Comparison of ENCODE assay signal across 30 mouse cellular contexts in genomic region chr17:7744976-7745375, GRCm38 (mm10).
DNase-seq lines count a peak whose midpoint lies in the region; ATAC-seq and TF ChIP-seq lines count a peak whose summit lies in the region.
"Had no signal": no experiment of that assay in that cellular context is flagged by ENCODE, and none has a peak within 500 bp of the region (broad histone marks: within the 10 kb centered on the region; RNA-seq: fewer than 3 reads in every experiment).

No protein-coding gene starts in this region.

- H3K9me3 ChIP-seq in forebrain, embryonic 14.5 days (replicated peaks; ENCODE audit: control insufficient read depth, low read length) = no peaks in the 10 kb centered on the region
- H3K9me3 ChIP-seq in forebrain, embryonic 10.5 days = no peaks in the 10 kb centered on the region
- H3K9me3 ChIP-seq: embryonic facial prominence, embryonic 12.5 days; hindbrain, embryonic 13.5 days; liver, embryonic 15.5 days had no signal

- H3K4me2 ChIP-seq in forebrain, embryonic 14.5 days (ENCODE audit: low read length) = no peak overlapping the region
- H3K4me2 ChIP-seq: embryonic facial prominence, embryonic 12.5 days; heart, embryonic 11.5 days; hindbrain, embryonic 13.5 days; liver, embryonic 15.5 days; lung, embryonic 14.5 days had no signal

- no peak for TF ChIP-seq POLR2A in thymus, adult 2 months (IDR thresholded peaks at IDR 0.05; ENCODE audit: control insufficient read depth, extremely low read depth, insufficient read depth, low read length, poor library complexity)

- no peaks in the 10 kb centered on the region for H3K4me1 ChIP-seq in forebrain, embryonic 14.5 days (ENCODE audit: control insufficient read depth, insufficient read depth, low read length)
- no peaks in the 10 kb centered on the region for H3K4me1 ChIP-seq in forebrain, embryonic 10.5 days
- H3K4me1 ChIP-seq in thymus, adult 2 months (replicated peaks; ENCODE audit: control insufficient read depth, insufficient read depth, low read length) = no peaks in the 10 kb centered on the region
- H3K4me1 ChIP-seq: embryonic facial prominence, embryonic 12.5 days; liver, embryonic 15.5 days had no signal

- no peak overlapping the region for H3K9ac ChIP-seq in forebrain, embryonic 14.5 days (ENCODE audit: low read length)
- H3K9ac ChIP-seq: embryonic facial prominence, embryonic 12.5 days; hindbrain, embryonic 13.5 days; liver, embryonic 15.5 days; lung, embryonic 14.5 days had no signal

- no peak overlapping the region for H3K27ac ChIP-seq in forebrain, embryonic 14.5 days (ENCODE audit: low read depth, low read length)
- H3K27ac ChIP-seq in forebrain, embryonic 10.5 days = no peak overlapping the region
- H3K27ac ChIP-seq in left cerebral cortex, adult 2 months = no peak overlapping the region
- no peak overlapping the region for H3K27ac ChIP-seq in thymus, adult 2 months (ENCODE audit: control insufficient read depth, insufficient read depth, low read length)
- H3K27ac ChIP-seq: embryonic facial prominence, embryonic 12.5 days; gastrocnemius, adult 2 months; hindbrain, embryonic 13.5 days; liver, embryonic 15.5 days had no signal

- peak; percentile 28 for DNase-seq in forebrain, embryonic 14.5 days (ENCODE audit: low spot score)
- no peak for DNase-seq in forebrain, embryonic 10.5 days (ENCODE audit: extremely low spot score, low spot score)
- DNase-seq in left cerebral cortex, adult 11 months (ENCODE audit: low spot score) = peak; percentile 6
- DNase-seq in left cerebral cortex, adult 2 months (ENCODE audit: extremely low spot score in 1 of 2, low spot score in 2 of 2) = no peak
- peak; percentile 14 for DNase-seq in frontal cortex, postnatal 10 days (ENCODE audit: low spot score in 2 of 2)
- DNase-seq in right cerebral cortex, postnatal 25 days = peak; percentile 16
- DNase-seq in thymus, adult 2 months = no peak
- DNase-seq in thymus, postnatal 4 days = no peak
- DNase-seq: adrenal gland, adult 8-10 months; cerebellum, adult 11 months; cerebellum, adult 9-10 months; cerebellum, postnatal 36 days; embryo, embryonic 11 days; gastrocnemius, adult 2 months; gastrocnemius, postnatal 36 days; heart, adult 18-20 months; heart, postnatal 4 days; kidney, adult 8-10 months; kidney, postnatal 10 days; liver; lung, postnatal 14 days; midbrain, embryonic 14.5 days; thymus, postnatal 36 days had no signal

- H3K27me3 ChIP-seq in forebrain, embryonic 14.5 days (replicated peaks; ENCODE audit: control insufficient read depth, insufficient read depth, low read length) = no peaks in the 10 kb centered on the region
- no peaks in the 10 kb centered on the region for H3K27me3 ChIP-seq in forebrain, embryonic 10.5 days (ENCODE audit: poor library complexity, severe bottlenecking)
- no peaks in the 10 kb centered on the region for H3K27me3 ChIP-seq in thymus, adult 2 months (ENCODE audit: control insufficient read depth, insufficient read depth, low read length)
- H3K27me3 ChIP-seq: CH12.LX; embryonic facial prominence, embryonic 12.5 days; hindbrain, embryonic 13.5 days; liver, embryonic 15.5 days had no signal

- 88% methylated on average over 4 of the region's 4 CpGs for WGBS in forebrain, embryonic 14.5 days
- WGBS in forebrain, embryonic 10.5 days = 89% methylated on average over 4 of the region's 4 CpGs
- WGBS in thymus, adult 2 months = 92% methylated on average over 4 of the region's 4 CpGs

- H3K4me3 ChIP-seq in forebrain, embryonic 14.5 days (ENCODE audit: low read depth, low read length) = no peak overlapping the region
- H3K4me3 ChIP-seq in forebrain, embryonic 10.5 days = no peak overlapping the region
- no peak overlapping the region for H3K4me3 ChIP-seq in left cerebral cortex, adult 2 months
- no peak overlapping the region for H3K4me3 ChIP-seq in thymus, adult 2 months (ENCODE audit: control insufficient read depth, insufficient read depth, low read length)
- H3K4me3 ChIP-seq: embryonic facial prominence, embryonic 12.5 days; gastrocnemius, adult 2 months; hindbrain, embryonic 13.5 days; liver, embryonic 15.5 days had no signal

- TF ChIP-seq CTCF in left cerebral cortex, adult 2 months (IDR thresholded peaks at IDR 0.05) = no peak
- TF ChIP-seq CTCF in thymus, adult 2 months (IDR thresholded peaks at IDR 0.05; ENCODE audit: borderline replicate concordance, control insufficient read depth, extremely low read depth, insufficient read depth, low read length, poor library complexity) = no peak

- no peak for ATAC-seq in forebrain, embryonic 14.5 days
- ATAC-seq: intestine, embryonic 16.5 days had no signal

- H3K36me3 ChIP-seq in forebrain, embryonic 14.5 days (ENCODE audit: control insufficient read depth, insufficient read depth, low read length) = no peaks in the 10 kb centered on the region
- H3K36me3 ChIP-seq in forebrain, embryonic 10.5 days (replicated peaks) = no peaks in the 10 kb centered on the region
- no peaks in the 10 kb centered on the region for H3K36me3 ChIP-seq in thymus, adult 2 months (ENCODE audit: control insufficient read depth, insufficient read depth, low read length)
- H3K36me3 ChIP-seq: embryonic facial prominence, embryonic 12.5 days; hindbrain, embryonic 13.5 days; liver, embryonic 15.5 days had no signal

- intact Hi-C loops in left cerebral cortex, adult 2 months (cut with DNase I) = no loop called here

Comparison
In these comparisons a context has a peak if more than half of its experiments do, and no peak if none do; other contexts are left out.
1. DNase-seq: peak in forebrain, embryonic 14.5 days (single experiment), left cerebral cortex, adult 11 months (single experiment), frontal cortex, postnatal 10 days (2 of 2) and right cerebral cortex, postnatal 25 days (single experiment); none in forebrain, embryonic 10.5 days (single experiment), left cerebral cortex, adult 2 months (0 of 2), thymus, adult 2 months (single experiment) and thymus, postnatal 4 days (single experiment).